Mouse (Mus musculus): ENCODE measurements at regions not wholly inside any gene's neighbourhood (a gene's known extent, or its start where the extent isn't known, plus 50 kb on each side); places are given as distances from the start of the nearest gene placed in this dataset.
A peak's percentile ranks its signal among the peaks of the same experiment; 100 is the strongest.

- Histone ChIP-seq H3K27me3 (ENCODE audit: control insufficient read depth in 1 of 2, insufficient read depth in 2 of 2, low read length in 2 of 2) (no peaks in the 10 kb centered on the region), H3K9ac (ENCODE audit: control insufficient read depth, low read depth, low read length, poor library complexity, severe bottlenecking) (no peak overlapping the region), H3K4me1 (ENCODE audit: control insufficient read depth in 1 of 2, insufficient read depth in 2 of 2, low read length in 2 of 2) (peaks cover 6 to 13% of the 10 kb centered on the region in 2 experiments; a peak in 3 of 4 replicates), H3K27ac (ENCODE audit: control insufficient read depth, low read depth, low read length) (no peak overlapping the region; the same call in 1 of the 2 replicates), H3K36me3 (ENCODE audit: control insufficient read depth in 1 of 2, insufficient read depth in 2 of 2, low read length in 2 of 2) (peaks cover 0 to 13% of the 10 kb centered on the region in 2 experiments; a peak in 2 of 4 replicates), H3K9me3 (replicated peaks; ENCODE audit: insufficient read depth, low read length) (no peaks in the 10 kb centered on the region), H3K4me3 (ENCODE audit: control insufficient read depth in 1 of 2, insufficient read depth in 1 of 2, low read depth in 2 of 2, low read length in 2 of 2) (no peak overlapping the region), H3K79me2 (ENCODE audit: control insufficient read depth, insufficient read depth, low read length, poor library complexity) (no peaks in the 10 kb centered on the region)
- peak; percentile 59 for DNase-seq (ENCODE audit: low read depth, low spot score)
- TF ChIP-seq ETS1 (IDR thresholded peaks at IDR 0.05; ENCODE audit: low read depth, low read length), result peak; percentile 26; the same call in 1 of the 2 replicates
- no peak for TF ChIP-seq TAL1 (IDR thresholded peaks at IDR 0.05; ENCODE audit: low read length)
- peak; percentile 96 for TF ChIP-seq ZNF384 (IDR thresholded peaks at IDR 0.05; ENCODE audit: low read depth, low read length)
- TF ChIP-seq HCFC1 (IDR thresholded peaks at IDR 0.05; ENCODE audit: low read depth, low read length), result no peak
- TF ChIP-seq MYC (IDR thresholded peaks at IDR 0.05; ENCODE audit: low read depth, low read length), result no peak
- TF ChIP-seq CHD2 (IDR thresholded peaks at IDR 0.05; ENCODE audit: low read length), result no peak
- peak; percentile 72 for TF ChIP-seq GATA1 (IDR thresholded peaks at IDR 0.05; ENCODE audit: low read depth, low read length)
- no peak for TF ChIP-seq JUND (IDR thresholded peaks at IDR 0.05; ENCODE audit: low read depth, low read length)
- TF ChIP-seq ZKSCAN1 (IDR thresholded peaks at IDR 0.05; ENCODE audit: low read depth, low read length), result no peak
Observed at GRCm38 (mm10) chr1:63857933-63858649, 89.0 kb upstream of the 4933402D24Rik start.

GRCm38 (mm10) chr1:63857468-63857867, 88.4 kb upstream of the 4933402D24Rik start:
- Histone ChIP-seq H3K36me3 (ENCODE audit: control insufficient read depth in 1 of 2, insufficient read depth in 2 of 2, low read length in 2 of 2) (peaks cover 0 to 13% of the 10 kb centered on the region in 2 experiments; a peak in 2 of 4 replicates), H3K4me1 (ENCODE audit: control insufficient read depth in 1 of 2, insufficient read depth in 2 of 2, low read length in 2 of 2) (peaks cover 6 to 13% of the 10 kb centered on the region in 2 experiments; a peak in 3 of 4 replicates), H3K9me3 (replicated peaks; ENCODE audit: insufficient read depth, low read length) (no peaks in the 10 kb centered on the region), H3K27me3 (ENCODE audit: control insufficient read depth in 1 of 2, insufficient read depth in 2 of 2, low read length in 2 of 2) (no peaks in the 10 kb centered on the region), H3K79me2 (ENCODE audit: control insufficient read depth, insufficient read depth, low read length, poor library complexity) (no peaks in the 10 kb centered on the region), H3K27ac (ENCODE audit: control insufficient read depth, low read depth, low read length) (no peak overlapping the region; the same call in 1 of the 2 replicates), H3K9ac (ENCODE audit: control insufficient read depth, low read depth, low read length, poor library complexity, severe bottlenecking) (no peak overlapping the region), H3K4me3 (ENCODE audit: control insufficient read depth in 1 of 2, insufficient read depth in 1 of 2, low read depth in 2 of 2, low read length in 2 of 2) (no peak overlapping the region)
- TF ChIP-seq SMC3 (IDR thresholded peaks at IDR 0.05; ENCODE audit: low read depth, low read length) (no peak), EP300 (IDR thresholded peaks at IDR 0.05; ENCODE audit: low read depth in 1 of 2, low read length in 2 of 2) (peak; percentile 46 to 66; a peak in 3 of 4 replicates), SIN3A (IDR thresholded peaks at IDR 0.05; ENCODE audit: low read length) (no peak), POLR2AphosphoS5 (IDR thresholded peaks at IDR 0.05; ENCODE audit: borderline replicate concordance, low read depth, low read length) (no peak), UBTF (IDR thresholded peaks at IDR 0.05; ENCODE audit: borderline replicate concordance, insufficient read depth, low read depth, low read length) (no peak), TBP (IDR thresholded peaks at IDR 0.05; ENCODE audit: low read depth, low read length) (no peak), ZC3H11A (IDR thresholded peaks at IDR 0.05; ENCODE audit: low read depth, low read length) (no peak), NRF1 (IDR thresholded peaks at IDR 0.05; ENCODE audit: insufficient read depth, low read depth, low read length, poor library complexity, severe bottlenecking) (no peak), GATA1 (IDR thresholded peaks at IDR 0.05; ENCODE audit: low read depth, low read length) (0 out of 2 replicates have a peak, but pooled peaks have one; percentile 43), TCF12 (IDR thresholded peaks at IDR 0.05; ENCODE audit: low read depth, low read length) (peak; percentile 89), POLR2AphosphoS2 (IDR thresholded peaks at IDR 0.05; ENCODE audit: low read length) (no peak), MAZ (IDR thresholded peaks at IDR 0.05; ENCODE audit: low read depth, low read length) (no peak), ZNF384 (IDR thresholded peaks at IDR 0.05; ENCODE audit: low read depth, low read length) (no peak), CHD2 (IDR thresholded peaks at IDR 0.05; ENCODE audit: low read length) (no peak), ETS1 (IDR thresholded peaks at IDR 0.05; ENCODE audit: low read depth, low read length) (peak; percentile 65; the same call in 1 of the 2 replicates), E2F4 (IDR thresholded peaks at IDR 0.05; ENCODE audit: borderline replicate concordance, low read depth, low read length) (no peak)
- peak; percentile 43 for DNase-seq (ENCODE audit: low read depth, low spot score)
